Mouse (Mus musculus): ENCODE results near the gene Prrc2a. TPM values are rescaled to one million over a fixed set of nuclear protein-coding genes. Genes with fewer than 3 reads are reported as not detected.

The Prrc2a gene
- total RNA-seq, 2 experiments from 2014 or later, result 272 to 274 TPM

- intact Hi-C loops (cut with DNase I), result loop anchor here (5.0 kb wide), 1 partner anchor 117 kb away; the partner anchor contains the start of gene Nfkbil1
- DNase-seq (ENCODE audit: low spot score in 2 of 2), result peak in 1 of 2 experiments; percentile 37
These were observed 44.0 kb downstream of the Prrc2a start for GRCm38 (mm10) chr17:35120745-35121142.

GRCm38 (mm10) chr17:35115046-35116019 lies 49.4 kb downstream of the Prrc2a start, which contains the start of gene Ly6g5b:
Ly6g5b (minus strand) TSS chr17:35115428.
- intact Hi-C loops (cut with DNase I), result no loop called here
- DNase-seq (ENCODE audit: low spot score in 2 of 2), result no peak

GRCm38 (mm10) chr17:35111774-35112173 lies 52.9 kb downstream of the Prrc2a start:
- intact Hi-C loops (cut with DNase I), result no loop called here

GRCm38 (mm10) chr17:35108097-35108496 lies 56.6 kb downstream of the Prrc2a start, which contains the start of gene Ly6g5c:
Ly6g5c (plus strand) TSS chr17:35108279.
- intact Hi-C loops (cut with DNase I), result no loop called here
- no peak for DNase-seq (ENCODE audit: low spot score in 2 of 2)

More at GRCm38 (mm10) chr17:35111774-35112173, 52.9 kb downstream of the Prrc2a start:
- no peak for DNase-seq (ENCODE audit: low spot score in 2 of 2)

- no peak for DNase-seq (ENCODE audit: low spot score in 2 of 2)
- intact Hi-C loops (cut with DNase I), result loop anchor here (2.0 kb wide), 1 partner anchor 86 kb away; no protein-coding TSS in a partner anchor
These were observed 58.2 kb downstream of the Prrc2a start for GRCm38 (mm10) chr17:35106522-35106921.

- intact Hi-C loops (cut with DNase I), result loop anchor here (2.0 kb wide), 1 partner anchor 85 kb away; no protein-coding TSS in a partner anchor
- DNase-seq (ENCODE audit: low spot score in 2 of 2), result peak in 1 of 2 experiments; percentile 35
These were observed 58.8 kb downstream of the Prrc2a start for GRCm38 (mm10) chr17:35105740-35106389.

GRCm38 (mm10) chr17:35104754-35105153 lies 59.9 kb downstream of the Prrc2a start:
- intact Hi-C loops (cut with DNase I), result no loop called here
- no peak for DNase-seq (ENCODE audit: low spot score in 2 of 2)

- intact Hi-C loops (cut with DNase I), result no loop called here
- no peak for DNase-seq (ENCODE audit: low spot score in 2 of 2)
These were observed 60.6 kb downstream of the Prrc2a start for GRCm38 (mm10) chr17:35104079-35104478.

- intact Hi-C loops (cut with DNase I), result no loop called here
- DNase-seq (ENCODE audit: low spot score in 2 of 2), result no peak
These were observed 61.4 kb downstream of the Prrc2a start for GRCm38 (mm10) chr17:35103221-35103690.

GRCm38 (mm10) chr17:35102299-35102698 lies 62.4 kb downstream of the Prrc2a start:
- intact Hi-C loops (cut with DNase I), result no loop called here
- DNase-seq (ENCODE audit: low spot score in 2 of 2), result no peak

GRCm38 (mm10) chr17:35101161-35101560 lies 63.5 kb downstream of the Prrc2a start:
- intact Hi-C loops (cut with DNase I), result no loop called here
- DNase-seq (ENCODE audit: low spot score in 2 of 2), result no peak

- intact Hi-C loops (cut with DNase I), result no loop called here
- DNase-seq (ENCODE audit: low spot score in 2 of 2), result no peak
These were observed 64.4 kb downstream of the Prrc2a start for GRCm38 (mm10) chr17:35100196-35100765.

Small RNAs within 50 kb of the gene (microRNA-seq; reads per million reads assigned to microRNA genes)
- 0 reads per million in 2 experiments for gene Mir6973a
- gene Mir6974, result 0.34 to 0.53 reads per million in 2 experiments

Other genes starting within 250 kb of the Prrc2a start
- gene Neu1, start 233.6 kb downstream of the Prrc2a start, total RNA-seq (2021), result 10 to 100 TPM; 32.1 to 32.8 TPM
- 1 to 10 TPM; 3.3 to 3.5 TPM for gene Hspa1b, start 205.7 kb downstream of the Prrc2a start, total RNA-seq (2021)
- not detected for gene Gm20481, start 195.0 kb downstream of the Prrc2a start, total RNA-seq (2021)
- gene Hspa1a, start 192.7 kb downstream of the Prrc2a start, total RNA-seq (2021), result 1 to 10 TPM; 5.5 to 6.7 TPM
- under 1 TPM; 0.15 TPM for gene Hspa1l, start 192.2 kb downstream of the Prrc2a start, total RNA-seq (2021)
- 10 to 100 TPM; 19.9 to 25.7 TPM for gene Lsm2, start 183.0 kb downstream of the Prrc2a start, total RNA-seq (2021)
- gene Vars, start 163.9 kb downstream of the Prrc2a start, total RNA-seq (2021), result 10 to 100 TPM; 43.1 to 48.6 TPM
- gene Vwa7, start 148.3 kb downstream of the Prrc2a start, total RNA-seq (2021), result under 1 TPM; 0.17 to 0.24 TPM
- under 1 TPM in 1 of 2 experiments, not detected in 1; 0.92 TPM for gene Sapcd1, start 136.9 kb downstream of the Prrc2a start, total RNA-seq (2021)
- under 1 TPM; 0.59 to 0.75 TPM for gene Msh5, start 118.2 kb downstream of the Prrc2a start, total RNA-seq (2021)
- 10 to 100 TPM; 10.1 to 13.8 TPM for gene Clic1, start 114.9 kb downstream of the Prrc2a start, total RNA-seq (2021)
- 10 to 100 TPM; 16.9 to 19.4 TPM for gene Ddah2, start 105.9 kb downstream of the Prrc2a start, total RNA-seq (2021)
- gene Ly6g6c, start 99.5 kb downstream of the Prrc2a start, total RNA-seq (2021), result not detected
- gene Mpig6b, start 98.7 kb downstream of the Prrc2a start, total RNA-seq (2021), result not detected
- 1 to 10 TPM; 2.4 to 2.9 TPM for gene Ly6g6e, start 88.0 kb downstream of the Prrc2a start, total RNA-seq (2021)
- gene Ly6g6d, start 86.8 kb downstream of the Prrc2a start, total RNA-seq (2021), result 1 to 10 TPM in 1 of 2 experiments, not detected in 1; 1.2 TPM
- gene Ly6g6f, start 79.3 kb downstream of the Prrc2a start, total RNA-seq (2021), result not detected
- gene Abhd16a, start 75.6 kb downstream of the Prrc2a start, total RNA-seq (2021), result 100 to 1,000 TPM; 101 to 113 TPM
- gene Ly6g5c, start 56.6 kb downstream of the Prrc2a start, total RNA-seq (2021), result not detected
- under 1 TPM in 1 of 2 experiments, not detected in 1; 0.59 TPM for gene Ly6g5b, start 49.5 kb downstream of the Prrc2a start, total RNA-seq (2021)
- 10 to 100 TPM; 13.2 to 13.8 TPM for gene Gpank1, start 43.4 kb downstream of the Prrc2a start, total RNA-seq (2021)
- 100 to 1,000 TPM; 195 to 225 TPM for gene Csnk2b, start 42.8 kb downstream of the Prrc2a start, total RNA-seq (2021)
- 10 to 100 TPM; 24.6 TPM for gene D17H6S53E, start 38.5 kb downstream of the Prrc2a start, total RNA-seq (2021)
- gene Apom, start 32.8 kb downstream of the Prrc2a start, total RNA-seq (2021), result not detected
- 100 to 1,000 TPM; 285 to 306 TPM for gene Bag6, start 29.7 kb downstream of the Prrc2a start, total RNA-seq (2021)
- gene Aif1, start 11.2 kb upstream of the Prrc2a start, total RNA-seq (2021), result 10 to 100 TPM; 10.6 to 12.3 TPM
- 1 to 10 TPM; 5.8 to 7.8 TPM for gene Lst1, start 23.5 kb upstream of the Prrc2a start, total RNA-seq (2021)
- gene Ltb, start 29.5 kb upstream of the Prrc2a start, total RNA-seq (2021), result 1 to 10 TPM in 1 of 2 experiments, under 1 TPM in 1; 0.55 to 1.0 TPM
- gene Tnf, start 37.1 kb upstream of the Prrc2a start, total RNA-seq (2021), result not detected
- gene Lta, start 40.5 kb upstream of the Prrc2a start, total RNA-seq (2021), result under 1 TPM; 0.42 to 0.72 TPM
- not detected for gene Gm16181, start 55.9 kb upstream of the Prrc2a start, total RNA-seq (2021)
- gene Atp6v1g2, start 68.8 kb upstream of the Prrc2a start, total RNA-seq (2021), result 100 to 1,000 TPM; 454 to 455 TPM
- 10 to 100 TPM; 12.2 to 14.3 TPM for gene Nfkbil1, start 70.9 kb upstream of the Prrc2a start, total RNA-seq (2021)
- gene Ddx39b, start 76.8 kb upstream of the Prrc2a start, total RNA-seq (2021), result 100 to 1,000 TPM; 221 to 230 TPM
- gene H2-D1, start 97.8 kb upstream of the Prrc2a start, total RNA-seq (2021), result 10 to 100 TPM; 18.1 to 18.5 TPM
- under 1 TPM; 0.48 to 0.74 TPM for gene H2-Q1, start 155.5 kb upstream of the Prrc2a start, total RNA-seq (2021)
- 1 to 10 TPM in 1 of 2 experiments, under 1 TPM in 1; 0.48 to 2.2 TPM for gene H2-Q2, start 177.3 kb upstream of the Prrc2a start, total RNA-seq (2021)
- 1 to 10 TPM in 1 of 2 experiments, under 1 TPM in 1; 0.85 to 1.4 TPM for gene H2-Q4, start 214.7 kb upstream of the Prrc2a start, total RNA-seq (2021)